Mouse (Mus musculus): ENCODE data around the gene Nav2.

DNA sequence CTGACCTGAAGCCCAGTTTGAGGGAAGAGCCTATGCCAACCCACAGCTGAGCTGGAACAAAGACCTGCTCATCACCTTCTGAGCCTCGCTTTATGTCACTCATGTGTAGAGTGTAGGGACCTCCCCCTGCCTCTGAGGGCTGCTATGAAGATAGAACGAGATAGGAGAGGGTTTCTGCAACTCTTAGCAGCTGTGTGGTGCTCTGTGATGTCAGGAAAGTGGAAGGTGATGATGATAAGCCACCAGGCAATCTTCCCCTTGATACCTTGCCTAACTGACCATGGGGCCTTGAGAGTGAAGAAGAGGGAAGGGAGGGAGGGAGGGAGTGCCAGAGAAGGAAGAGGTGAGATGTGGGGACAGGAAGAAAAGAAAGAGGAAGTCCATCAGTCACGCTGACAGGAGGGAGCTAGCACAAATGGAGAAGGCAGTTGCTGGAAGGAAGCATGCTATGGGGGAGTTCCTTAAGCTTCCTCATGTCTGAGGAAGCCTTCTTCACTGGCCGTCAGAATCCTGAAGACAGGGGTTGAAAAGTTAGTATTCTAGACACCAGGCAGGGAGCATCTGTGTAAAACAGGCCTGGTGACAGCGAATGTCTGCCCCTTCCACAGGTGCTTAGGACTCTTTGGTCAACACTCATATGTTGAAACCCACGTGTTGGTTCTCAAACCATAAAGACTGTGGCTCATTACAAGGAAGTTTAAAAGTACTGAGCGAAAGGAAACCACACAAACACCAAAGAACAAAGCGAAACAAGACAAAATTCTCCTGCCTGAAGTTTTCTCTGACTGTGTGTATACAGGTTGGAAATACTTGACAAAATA is at the start of gene Nav2:
- TF ChIP-seq CTCF (IDR thresholded peaks at IDR 0.05; ENCODE audit: borderline replicate concordance, extremely low read depth, insufficient read depth, insufficient read length) = no peak
- no peak for TF ChIP-seq POLR2A (IDR thresholded peaks at IDR 0.05; ENCODE audit: borderline replicate concordance, extremely low read depth, insufficient read depth, insufficient read length, poor library complexity, severe bottlenecking)
